Mouse (Mus musculus) large intestine, adult 2 months (tissue): ENCODE data around the gene Afmid. TPM values are rescaled to one million over a fixed set of nuclear protein-coding genes. Genes with fewer than 3 reads are reported as not detected.
"Not testable (repeated sequence)": the region's sequence is repeated elsewhere in the genome, so short reads cannot be mapped to it uniquely, and the experiment has no call there.

ENCODE experiments used
- DNase-seq: peaks from one replicate; pipeline ENCODE4 v3.0.0-alpha.2; 2012; ENCODE audit warnings: low read depth, low spot score
- WGBS: fragments of 180-500 bp; shearing (Covaris S2); methylation state at CpG from one replicate; pipeline ENCODE4 v1.1.7; 2018; 5-methylcytosine and 5-hydroxymethylcytosine counted together
- polyA plus RNA-seq: library from polyadenylated mRNA; depleted of rRNA; stranded (reverse); fragments of >200 nt; gene quantifications from 2 replicates; pipeline ENCODE4 v1.2.3, GENCODE M21; 2012

Afmid gene
- polyA plus RNA-seq, 1 experiment = 9.3 TPM

- peak; percentile 97 for DNase-seq
- 6% methylated on average over 22 of the region's 22 CpGs for WGBS
Measured at GRCm38 (mm10) chr11:117792281-117792888, 33.3 kb upstream of the Afmid start.

GRCm38 (mm10) chr11:117794035-117794551 lies 31.6 kb upstream of the Afmid start:
- WGBS = 77% methylated on average over 4 of the region's 4 CpGs
- DNase-seq = no peak

GRCm38 (mm10) chr11:117796954-117797353 lies 28.8 kb upstream of the Afmid start:
- 71% methylated on average over 5 of the region's 5 CpGs for WGBS
- no peak for DNase-seq

- no peak for DNase-seq
- 76% methylated on average over 9 of the region's 9 CpGs for WGBS
Measured at GRCm38 (mm10) chr11:117797511-117798159, 28.1 kb upstream of the Afmid start, which contains the start of gene 6030468B19Rik. Gene 6030468B19Rik, plus strand, starts transcription at chr11:117797660.

GRCm38 (mm10) chr11:117798160-117798541 lies 27.6 kb upstream of the Afmid start:
- 51% methylated on average over 2 of the region's 2 CpGs for WGBS
- DNase-seq = no peak

- DNase-seq = no peak
- WGBS = 73% methylated on average over 5 of the region's 5 CpGs
Measured at GRCm38 (mm10) chr11:117799174-117799573, 26.6 kb upstream of the Afmid start.

GRCm38 (mm10) chr11:117800038-117800437 lies 25.7 kb upstream of the Afmid start:
- WGBS = 88% methylated on average over 7 of the region's 7 CpGs

GRCm38 (mm10) chr11:117801650-117802049 lies 24.1 kb upstream of the Afmid start:
- 87% methylated on average over 7 of the region's 7 CpGs for WGBS
- no peak for DNase-seq

More at GRCm38 (mm10) chr11:117800038-117800437, 25.7 kb upstream of the Afmid start:
- no peak for DNase-seq

- no peak for DNase-seq
- 45% methylated on average over 3 of the region's 3 CpGs for WGBS
Measured at GRCm38 (mm10) chr11:117803166-117803688, 22.5 kb upstream of the Afmid start.

GRCm38 (mm10) chr11:117806781-117807180 lies 18.9 kb upstream of the Afmid start:
- DNase-seq = no peak
- 94% methylated on average over 6 of the region's 6 CpGs for WGBS

GRCm38 (mm10) chr11:117809407-117810311 lies 16.1 kb upstream of the Afmid start, which contains the start of the genes Gm20708 and Syngr2:
Gene Gm20708, plus strand, starts transcription at chr11:117809668.
Gene Syngr2, plus strand, starts transcription at chr11:117809668.
- under 1% methylated on average over 75 of the region's 75 CpGs for whole genome bisulfite sequencing
- no peak for DNase-seq

GRCm38 (mm10) chr11:117810401-117811046 lies 15.2 kb upstream of the Afmid start:
- DNase-seq = no peak
- under 1% methylated on average over 21 of the region's 21 CpGs for WGBS

GRCm38 (mm10) chr11:117813867-117814266 lies 11.9 kb upstream of the Afmid start:
- DNase-seq = no peak
- 29% methylated on average over 5 of the region's 5 CpGs for WGBS

GRCm38 (mm10) chr11:117814704-117815366 lies 10.9 kb upstream of the Afmid start:
- WGBS = 74% methylated on average over 6 of the region's 6 CpGs
- no peak for DNase-seq

GRCm38 (mm10) chr11:117815850-117816249 lies 9.9 kb upstream of the Afmid start:
- DNase-seq = not testable (repeated sequence)
- 79% methylated on average over 9 of the region's 9 CpGs for WGBS

GRCm38 (mm10) chr11:117816389-117816996 lies 9.2 kb upstream of the Afmid start:
- no peak for DNase-seq
- WGBS = 63% methylated on average over 13 of the region's 13 CpGs

GRCm38 (mm10) chr11:117819095-117819494 lies 6.6 kb upstream of the Afmid start:
- WGBS = 41% methylated on average over 8 of the region's 8 CpGs
- DNase-seq = no peak

GRCm38 (mm10) chr11:117820173-117820572 lies 5.6 kb upstream of the Afmid start:
- WGBS = 39% methylated on average over 7 of the region's 7 CpGs
- no peak for DNase-seq
